Mouse (Mus musculus) heart, embryonic 13.5 days (tissue): ENCODE data around the gene Chn2. TPM values are rescaled to one million over a fixed set of nuclear protein-coding genes. Genes with fewer than 3 reads are reported as not detected.

ENCODE experiments used
- ATAC-seq: fragments of 200-750 bp; cut with Nextera tagmentation; 2 replicates; pipeline ENCODE4 v1.8.0; 2017; ENCODE audit warnings: moderate TSS enrichment; ENCODE audit not compliant: insufficient number of reproducible peaks, low FRiP score, low TSS enrichment; ENCODE audit errors: extremely low read depth
- H3K27ac ChIP-seq: fragments of 300-500 bp; sonication (generic); replicated peaks from 2 replicates; pipeline ENCODE4 v1.5.1; 2015; ENCODE audit warnings: moderate library complexity, mild to moderate bottlenecking, inconsistent platforms
- H3K27me3 ChIP-seq: fragments of 300-500 bp; sonication (generic); replicated peaks from 2 replicates; pipeline ENCODE4 v1.6.1; 2015; ENCODE audit warnings: mild to moderate bottlenecking, inconsistent platforms
- H3K36me3 ChIP-seq: fragments of 300-500 bp; sonication (generic); 2 replicates; pipeline ENCODE4 v1.6.1; 2015; ENCODE audit warnings: mild to moderate bottlenecking, inconsistent platforms
- H3K4me1 ChIP-seq: fragments of 300-500 bp; sonication (generic); 2 replicates; pipeline ENCODE4 v1.6.1; 2015; ENCODE audit warnings: inconsistent platforms
- H3K4me2 ChIP-seq: fragments of 300-500 bp; sonication (generic); 2 replicates; pipeline ENCODE4 v1.6.1; 2015; ENCODE audit warnings: inconsistent platforms, mild to moderate bottlenecking, moderate library complexity
- H3K4me3 ChIP-seq: fragments of 300-500 bp; sonication (generic); 2 replicates; pipeline ENCODE4 v1.5.1; 2015; ENCODE audit warnings: moderate library complexity, mild to moderate bottlenecking, inconsistent platforms
- H3K9ac ChIP-seq: fragments of 300-500 bp; sonication (generic); 2 replicates; pipeline ENCODE4 v1.6.1; 2015; ENCODE audit warnings: inconsistent platforms, mild to moderate bottlenecking, moderate library complexity
- H3K9me3 ChIP-seq: fragments of 300-500 bp; sonication (generic); 2 replicates; pipeline ENCODE4 v1.6.1; 2016; ENCODE audit warnings: inconsistent platforms
- WGBS: fragments of 180-500 bp; shearing (Covaris S2); methylation state at CpG from one replicate; pipeline ENCODE4 v1.1.7; 2015; ENCODE audit warnings: mixed read lengths; 5-methylcytosine and 5-hydroxymethylcytosine counted together
- polyA plus RNA-seq: library from polyadenylated mRNA; unstranded; fragments of >200 nt; fragmentation: Nextera tagmentation; extraction: Ambion mirVana; gene quantifications from 2 replicates; pipeline ENCODE4 v1.2.1, GENCODE M21; 2015

The Chn2 gene
- polyA plus RNA-seq, 1 experiment from 2014 or later = 8.7 TPM

- no peak overlapping the region for H3K27ac ChIP-seq
- ATAC-seq = no peak
- no peak overlapping the region for H3K4me3 ChIP-seq
- H3K27me3 ChIP-seq = no peaks in the 10 kb centered on the region
- H3K36me3 ChIP-seq = no peaks in the 10 kb centered on the region
- peaks cover 42% of the 10 kb centered on the region for H3K4me1 ChIP-seq
- no peaks in the 10 kb centered on the region for H3K9me3 ChIP-seq
- 66% methylated on average over 14 of the region's 14 CpGs for WGBS
- no peak overlapping the region for H3K9ac ChIP-seq
- H3K4me2 ChIP-seq = 0 out of 2 replicates have a peak overlapping the region, but pooled peaks have one; percentile 4
Observed at GRCm38 (mm10) chr6:54272556-54273378, 233.4 kb downstream of the Chn2 start.

GRCm38 (mm10) chr6:54273379-54273730, 234.0 kb downstream of the Chn2 start:
- Histone ChIP-seq H3K4me2 (0 out of 2 replicates have a peak overlapping the region, but pooled peaks have one; percentile 4), H3K9ac (no peak overlapping the region), H3K27me3 (no peaks in the 10 kb centered on the region), H3K27ac (no peak overlapping the region), H3K36me3 (no peaks in the 10 kb centered on the region), H3K4me1 (peaks cover 47% of the 10 kb centered on the region), H3K4me3 (no peak overlapping the region), H3K9me3 (no peaks in the 10 kb centered on the region)
- ATAC-seq = no peak
- 54% methylated on average over 6 of the region's 6 CpGs for WGBS

GRCm38 (mm10) chr6:54277234-54277633, 237.9 kb downstream of the Chn2 start:
- no peak overlapping the region for H3K4me3 ChIP-seq
- H3K27ac ChIP-seq = no peak overlapping the region
- no peaks in the 10 kb centered on the region for H3K36me3 ChIP-seq
- H3K9ac ChIP-seq = no peak overlapping the region
- 69% methylated on average over 4 of the region's 4 CpGs for WGBS
- ATAC-seq = no peak
- H3K27me3 ChIP-seq = no peaks in the 10 kb centered on the region
- H3K9me3 ChIP-seq = no peaks in the 10 kb centered on the region
- H3K4me1 ChIP-seq = peaks cover 52% of the 10 kb centered on the region
- H3K4me2 ChIP-seq = no peak overlapping the region

- Histone ChIP-seq H3K36me3 (no peaks in the 10 kb centered on the region), H3K4me1 (peaks cover 46% of the 10 kb centered on the region), H3K9ac (no peak overlapping the region), H3K27me3 (no peaks in the 10 kb centered on the region), H3K4me3 (no peak overlapping the region), H3K9me3 (no peaks in the 10 kb centered on the region), H3K4me2 (no peak overlapping the region), H3K27ac (peak overlapping the region; percentile 76)
- 59% methylated on average over 5 of the region's 5 CpGs for WGBS
- ATAC-seq = no peak
Observed at GRCm38 (mm10) chr6:54277828-54278227, 238.5 kb downstream of the Chn2 start.

GRCm38 (mm10) chr6:54278613-54279012, 239.3 kb downstream of the Chn2 start:
- peaks cover 41% of the 10 kb centered on the region for H3K4me1 ChIP-seq
- H3K4me2 ChIP-seq = no peak overlapping the region
- H3K9me3 ChIP-seq = no peaks in the 10 kb centered on the region
- ATAC-seq = no peak
- no peaks in the 10 kb centered on the region for H3K36me3 ChIP-seq
- WGBS = 55% methylated on average over 2 of the region's 2 CpGs
- H3K9ac ChIP-seq = no peak overlapping the region
- H3K27ac ChIP-seq = peak overlapping the region; percentile 76
- H3K27me3 ChIP-seq = no peaks in the 10 kb centered on the region
- H3K4me3 ChIP-seq = no peak overlapping the region

- no peak overlapping the region for H3K9ac ChIP-seq
Observed at GRCm38 (mm10) chr6:54279391-54279790, 240.0 kb downstream of the Chn2 start.

GRCm38 (mm10) chr6:54280248-54280647, 240.9 kb downstream of the Chn2 start:
- no peak overlapping the region for H3K9ac ChIP-seq
- WGBS = 77% methylated on average over 6 of the region's 6 CpGs
- H3K4me2 ChIP-seq = no peak overlapping the region
- peak overlapping the region; percentile 44; the same call in 1 of the 2 replicates for H3K27ac ChIP-seq
- H3K4me3 ChIP-seq = no peak overlapping the region
- no peaks in the 10 kb centered on the region for H3K36me3 ChIP-seq
- peaks cover 34% of the 10 kb centered on the region for H3K4me1 ChIP-seq
- no peaks in the 10 kb centered on the region for H3K9me3 ChIP-seq
- H3K27me3 ChIP-seq = no peaks in the 10 kb centered on the region
- ATAC-seq = no peak

More at GRCm38 (mm10) chr6:54279391-54279790, 240.0 kb downstream of the Chn2 start:
- no peak overlapping the region for H3K4me2 ChIP-seq
- no peaks in the 10 kb centered on the region for H3K27me3 ChIP-seq
- WGBS = 33% methylated on average over 11 of the region's 11 CpGs
- no peak overlapping the region for H3K4me3 ChIP-seq
- no peaks in the 10 kb centered on the region for H3K9me3 ChIP-seq
- ATAC-seq = no peak
- no peaks in the 10 kb centered on the region for H3K36me3 ChIP-seq
- peaks cover 38% of the 10 kb centered on the region for H3K4me1 ChIP-seq
- peak overlapping the region; percentile 76 for H3K27ac ChIP-seq

GRCm38 (mm10) chr6:54283299-54283698, 243.9 kb downstream of the Chn2 start:
- Histone ChIP-seq H3K9ac (no peak overlapping the region), H3K4me2 (no peak overlapping the region), H3K27ac (no peak overlapping the region), H3K9me3 (no peaks in the 10 kb centered on the region), H3K4me1 (peaks cover 29% of the 10 kb centered on the region), H3K36me3 (0 out of 2 replicates have a peak, but pooled peaks cover 3% of the 10 kb centered on the region), H3K27me3 (no peaks in the 10 kb centered on the region), H3K4me3 (no peak overlapping the region)
- WGBS = 56% methylated on average over 1 of the region's 1 CpGs
- no peak for ATAC-seq

- Histone ChIP-seq H3K4me2 (no peak overlapping the region), H3K27ac (no peak overlapping the region)
- 66% methylated on average over 12 of the region's 12 CpGs for WGBS
Observed at GRCm38 (mm10) chr6:54284167-54284711, 244.9 kb downstream of the Chn2 start.

GRCm38 (mm10) chr6:54286813-54287212, 247.5 kb downstream of the Chn2 start:
- ATAC-seq = no peak
- peaks cover 24% of the 10 kb centered on the region for H3K4me1 ChIP-seq
- no peak overlapping the region for H3K27ac ChIP-seq
- WGBS = 78% methylated on average over 5 of the region's 5 CpGs
- no peak overlapping the region for H3K4me2 ChIP-seq
- H3K27me3 ChIP-seq = no peaks in the 10 kb centered on the region
- H3K36me3 ChIP-seq = 0 out of 2 replicates have a peak, but pooled peaks cover 3% of the 10 kb centered on the region
- H3K4me3 ChIP-seq = no peak overlapping the region
- H3K9ac ChIP-seq = no peak overlapping the region
- H3K9me3 ChIP-seq = no peaks in the 10 kb centered on the region

More at GRCm38 (mm10) chr6:54284167-54284711, 244.9 kb downstream of the Chn2 start:
- H3K4me3 ChIP-seq = no peak overlapping the region
- H3K9ac ChIP-seq = no peak overlapping the region
- no peaks in the 10 kb centered on the region for H3K27me3 ChIP-seq
- no peaks in the 10 kb centered on the region for H3K9me3 ChIP-seq
- ATAC-seq = no peak
- peaks cover 24% of the 10 kb centered on the region for H3K4me1 ChIP-seq
- H3K36me3 ChIP-seq = 0 out of 2 replicates have a peak, but pooled peaks cover 3% of the 10 kb centered on the region

GRCm38 (mm10) chr6:54289774-54290500, 250.6 kb downstream of the Chn2 start:
- WGBS = 51% methylated on average over 10 of the region's 10 CpGs
- no peaks in the 10 kb centered on the region for H3K9me3 ChIP-seq
- no peak overlapping the region; the same call in 1 of the 2 replicates for H3K27ac ChIP-seq
- peaks cover 8% of the 10 kb centered on the region; the same call in 1 of the 2 replicates for H3K36me3 ChIP-seq
- no peak for ATAC-seq
- no peaks in the 10 kb centered on the region for H3K27me3 ChIP-seq
- no peak overlapping the region for H3K9ac ChIP-seq
- H3K4me3 ChIP-seq = no peak overlapping the region
- H3K4me2 ChIP-seq = no peak overlapping the region
- H3K4me1 ChIP-seq = peaks cover 17% of the 10 kb centered on the region
